Mouse (Mus musculus) E14TG2a.4 (cell line): ENCODE results near the gene Gper1.

Experiments
- CTCF ChIP-seq: conservative IDR thresholded peaks from 2 replicates; pipeline ENCODE4 v1.5.1; 2014; ENCODE audit warnings: low read length
- NANOG ChIP-seq: IDR thresholded peaks from 2 replicates; pipeline ENCODE4 v1.6.1; 2014; ENCODE audit warnings: borderline replicate concordance, low read length, mixed read lengths

DNA sequence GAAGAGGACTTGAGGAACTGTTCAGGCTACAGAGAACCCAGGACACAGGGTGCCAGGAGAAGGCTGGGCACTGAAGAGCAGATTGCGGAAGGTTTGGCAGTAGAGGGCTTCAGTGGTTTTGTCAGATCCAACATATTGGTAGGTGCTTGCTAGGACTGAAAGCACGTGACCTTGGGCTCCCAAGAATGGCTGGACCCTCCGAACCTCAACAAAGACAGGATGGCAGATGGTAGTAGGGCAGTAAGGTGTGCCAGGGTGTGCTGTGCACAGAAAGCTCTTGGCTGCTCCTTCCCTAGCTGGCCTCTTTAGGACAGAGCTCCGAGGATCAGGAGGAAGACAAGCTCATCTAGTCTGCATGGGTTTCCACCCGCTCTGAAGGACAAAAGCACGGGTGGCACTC, 11.8 kb upstream of the Gper1 start:
- no peak for TF ChIP-seq CTCF
- no peak for TF ChIP-seq NANOG
